Mouse (Mus musculus) thymus, postnatal 4 days (tissue): Measurements from ENCODE around the gene Tgm2.
A peak's percentile ranks its signal among the peaks of the same experiment; 100 is the strongest.

Source experiments
- DNase-seq: peaks from one replicate; pipeline ENCODE4 v3.0.0; 2021

The Tgm2 gene

GRCm38 (mm10) chr2:158106947-158107587 is 39.2 kb downstream of the Tgm2 start:
- DNase-seq: peak; percentile 44

- DNase-seq: no peak
Measured at GRCm38 (mm10) chr2:158105605-158106004, 40.6 kb downstream of the Tgm2 start.

DNA sequence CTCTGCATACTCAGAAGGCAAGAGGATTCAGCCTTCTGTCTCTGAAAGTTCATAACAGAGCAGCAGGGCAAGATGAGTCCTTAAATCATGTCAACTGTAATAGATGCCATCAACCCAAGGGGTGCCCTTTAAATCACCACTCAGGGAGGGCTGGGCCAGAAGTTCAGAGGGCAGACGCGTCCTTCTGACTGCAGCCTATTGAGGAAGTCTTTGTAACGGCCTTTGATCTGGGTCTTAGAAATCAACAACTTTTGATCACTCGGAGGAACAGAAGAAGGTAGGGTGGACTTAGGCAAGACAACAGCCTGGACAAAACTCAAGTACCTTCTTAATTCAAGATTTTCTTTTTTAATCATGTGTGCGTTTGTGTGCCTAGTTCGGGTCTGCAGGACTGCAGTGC is 41.3 kb downstream of the Tgm2 start:
- no peak for DNase-seq

DNA sequence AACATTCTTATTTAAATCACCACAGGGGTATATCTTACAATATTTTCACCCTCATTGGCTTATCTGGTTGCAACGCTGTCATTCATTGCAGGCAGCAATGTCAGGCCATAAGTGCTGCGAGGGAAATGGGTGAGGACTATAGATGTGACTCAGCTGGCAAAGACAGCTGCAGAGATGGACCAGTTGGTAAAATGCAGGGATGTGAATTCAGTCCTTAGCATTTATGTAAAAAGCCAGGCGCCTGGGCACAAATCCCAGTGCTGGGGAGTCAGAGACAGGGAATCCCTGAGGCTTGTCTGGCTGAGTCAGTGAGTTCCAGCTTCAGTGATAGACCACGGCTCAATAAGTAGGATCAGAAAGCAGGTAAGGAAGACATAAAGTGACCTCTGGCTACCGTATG is 44.5 kb downstream of the Tgm2 start:
- DNase-seq: no peak

GRCm38 (mm10) chr2:158099537-158099936 is 46.7 kb downstream of the Tgm2 start:
- DNase-seq: no peak

DNA sequence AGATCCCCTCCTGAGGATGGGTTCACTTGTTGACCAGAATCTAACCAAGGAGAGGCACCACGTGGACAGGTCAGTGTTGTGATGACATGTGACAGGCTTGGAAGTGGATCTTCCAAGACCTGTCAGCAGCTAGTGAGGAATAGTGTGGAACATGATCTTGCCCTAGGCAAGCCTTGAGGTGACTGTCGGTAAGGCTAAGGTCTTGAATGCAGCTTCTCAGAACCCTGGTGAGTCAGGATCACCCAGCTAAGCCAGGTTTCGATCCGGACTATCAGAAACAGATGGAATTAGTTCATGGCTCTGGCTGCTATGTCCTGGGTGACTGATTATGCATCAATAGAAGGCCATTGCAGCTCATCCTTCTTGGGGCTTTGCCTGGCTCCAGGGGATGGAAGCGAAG is 47.5 kb downstream of the Tgm2 start:
- DNase-seq: no peak

DNA sequence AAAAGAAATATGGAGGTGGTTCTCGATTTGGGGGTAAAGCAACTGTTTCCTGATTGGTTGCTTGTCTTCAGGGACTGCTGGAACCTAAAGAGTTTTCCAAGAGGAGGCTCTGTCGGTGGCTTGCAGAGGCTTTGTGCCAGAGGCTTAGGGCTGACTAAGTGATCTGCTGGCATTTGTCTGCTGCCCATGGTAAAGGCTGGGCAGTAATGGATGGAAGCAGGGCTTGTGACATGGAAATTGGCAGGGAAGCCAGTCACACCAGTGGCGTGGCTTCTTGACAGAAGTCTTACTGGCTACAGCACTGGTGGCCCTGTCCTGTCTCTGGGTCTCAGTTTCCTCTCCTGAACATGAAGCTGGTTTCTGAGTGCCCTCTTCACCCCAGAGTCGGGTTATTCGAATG is 49.2 kb downstream of the Tgm2 start:
- no peak for DNase-seq

DNA sequence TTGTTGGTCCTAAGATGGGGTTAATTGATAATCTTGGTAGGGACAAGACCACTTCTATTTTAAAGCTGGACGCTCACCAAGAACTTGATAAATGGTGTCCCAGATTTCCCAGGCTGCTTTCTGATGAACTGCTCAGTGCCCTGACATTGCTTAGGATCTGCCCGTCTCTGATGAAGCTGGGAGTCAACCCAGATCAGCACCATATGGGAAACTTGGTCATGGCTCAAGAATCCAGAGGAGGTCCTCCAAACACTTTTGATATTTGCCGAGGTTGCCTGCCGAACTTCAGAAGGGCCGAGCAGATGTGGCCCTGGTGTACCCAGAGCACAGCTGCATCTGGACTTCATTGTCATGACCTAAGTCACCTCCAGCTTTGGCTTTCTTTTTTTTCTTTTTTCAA is 51.4 kb downstream of the Tgm2 start:
- DNase-seq: no peak

GRCm38 (mm10) chr2:158094300-158094699 is 51.9 kb downstream of the Tgm2 start:
- no peak for DNase-seq

GRCm38 (mm10) chr2:158093345-158093744 is 52.9 kb downstream of the Tgm2 start:
- DNase-seq: no peak

DNA sequence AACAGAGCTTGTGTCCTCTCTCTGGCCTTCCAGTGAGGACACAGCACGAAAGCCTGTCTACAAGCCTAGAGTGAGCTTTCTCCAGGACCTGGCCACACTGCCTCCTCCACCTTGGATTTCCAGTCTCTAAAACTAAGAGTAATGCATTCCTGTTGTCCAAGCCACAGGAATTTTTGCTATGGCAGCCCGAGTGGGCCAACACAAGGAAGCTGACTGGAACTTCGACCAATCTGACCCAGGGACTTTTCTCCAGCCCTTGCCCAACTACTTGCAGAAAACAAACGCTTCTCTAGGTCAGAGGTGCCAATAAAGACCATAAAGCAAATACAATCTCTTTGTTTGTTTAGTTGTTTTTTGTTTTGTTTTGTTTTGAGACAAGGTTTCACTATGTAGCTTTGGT is 56.1 kb downstream of the Tgm2 start:
- DNase-seq: no peak

- DNase-seq: no peak
Measured at GRCm38 (mm10) chr2:158084486-158084885, 61.8 kb downstream of the Tgm2 start.

DNA sequence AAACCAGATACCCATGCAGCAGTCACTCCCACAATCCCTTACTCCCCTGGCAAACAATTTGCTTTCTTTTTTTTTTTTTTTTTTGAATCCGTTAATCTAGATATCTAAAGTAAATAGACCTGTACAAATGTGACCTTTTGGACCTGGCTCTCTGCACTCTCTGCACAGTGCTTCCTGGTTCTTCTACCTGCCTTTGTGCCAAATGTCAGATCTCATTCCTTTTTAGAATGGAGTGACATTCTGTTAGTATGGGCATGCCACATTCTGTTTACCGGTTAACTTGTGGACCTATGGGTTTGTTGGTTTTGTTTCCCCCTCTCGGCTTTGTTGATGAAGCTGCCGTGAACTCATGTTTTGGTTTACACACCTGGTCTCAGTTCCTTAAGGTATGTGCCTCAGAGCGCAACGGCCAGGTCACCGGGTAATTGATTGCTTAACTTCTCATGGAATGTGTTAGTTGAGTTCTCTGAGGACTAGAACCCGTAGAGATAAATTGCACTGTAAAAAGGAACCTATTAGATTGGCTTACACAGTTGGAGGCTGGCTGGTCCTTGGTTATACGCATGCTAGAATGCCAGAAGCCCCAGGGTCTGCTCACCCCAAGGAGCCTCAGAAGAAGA is 65.5 kb downstream of the Tgm2 start:
- DNase-seq: no peak

DNA sequence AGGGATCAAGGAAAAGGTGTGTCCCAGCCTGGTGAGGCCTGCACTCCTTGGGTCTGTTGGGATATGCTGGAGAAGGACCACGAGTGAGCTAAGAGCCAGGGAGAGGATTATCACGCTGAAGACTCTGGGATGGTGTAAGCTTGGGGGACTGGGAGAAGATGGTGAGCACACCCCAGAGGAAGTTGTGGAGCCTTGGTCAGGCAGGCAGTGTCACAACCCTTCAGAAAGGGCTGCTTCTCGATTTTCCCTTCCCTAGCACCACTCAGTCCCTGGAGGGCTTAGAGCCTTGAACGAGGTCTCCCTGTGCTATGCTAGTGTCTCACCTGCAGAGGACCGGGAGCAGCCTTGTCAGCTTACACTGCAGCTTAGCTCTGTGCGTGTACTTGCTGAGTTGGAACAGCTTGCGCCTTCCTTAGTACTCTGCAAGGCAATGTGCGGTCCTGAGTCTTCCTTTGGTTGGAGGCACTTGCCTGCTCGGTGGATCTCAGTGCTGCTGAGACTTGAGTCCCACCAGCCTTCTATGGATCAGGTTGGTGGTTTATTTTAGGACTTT is 66.3 kb downstream of the Tgm2 start:
- no peak for DNase-seq

- DNase-seq: no peak
Measured at GRCm38 (mm10) chr2:158078971-158079370, 67.3 kb downstream of the Tgm2 start.

GRCm38 (mm10) chr2:158077981-158078380 is 68.3 kb downstream of the Tgm2 start:
- no peak for DNase-seq

- DNase-seq: no peak
Measured at GRCm38 (mm10) chr2:158076690-158077089, 69.5 kb downstream of the Tgm2 start.

DNA sequence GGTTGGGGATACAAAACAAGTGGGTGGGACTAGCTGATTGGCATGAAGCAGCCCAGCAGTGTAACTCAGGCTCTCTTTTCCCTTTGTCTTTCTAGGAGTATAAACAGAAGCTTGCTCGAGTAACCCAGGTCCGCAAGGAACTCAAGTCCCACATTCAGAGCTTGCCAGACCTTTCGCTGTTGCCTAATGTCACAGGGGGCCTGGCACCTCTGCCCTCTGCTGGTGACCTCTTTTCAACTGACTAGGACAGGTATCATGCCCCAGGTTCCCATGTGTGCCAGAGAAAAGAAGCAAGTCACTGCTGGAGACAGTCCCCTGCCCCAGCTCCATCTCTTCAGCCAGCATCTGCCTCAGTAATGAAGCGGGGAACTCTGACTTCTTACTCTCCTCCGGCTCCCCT is 71.4 kb downstream of the Tgm2 start:
- no peak for DNase-seq

GRCm38 (mm10) chr2:158071633-158071995 is 74.6 kb downstream of the Tgm2 start:
- DNase-seq: no peak

GRCm38 (mm10) chr2:158070885-158071632 is 75.2 kb downstream of the Tgm2 start:
- no peak for DNase-seq

DNA sequence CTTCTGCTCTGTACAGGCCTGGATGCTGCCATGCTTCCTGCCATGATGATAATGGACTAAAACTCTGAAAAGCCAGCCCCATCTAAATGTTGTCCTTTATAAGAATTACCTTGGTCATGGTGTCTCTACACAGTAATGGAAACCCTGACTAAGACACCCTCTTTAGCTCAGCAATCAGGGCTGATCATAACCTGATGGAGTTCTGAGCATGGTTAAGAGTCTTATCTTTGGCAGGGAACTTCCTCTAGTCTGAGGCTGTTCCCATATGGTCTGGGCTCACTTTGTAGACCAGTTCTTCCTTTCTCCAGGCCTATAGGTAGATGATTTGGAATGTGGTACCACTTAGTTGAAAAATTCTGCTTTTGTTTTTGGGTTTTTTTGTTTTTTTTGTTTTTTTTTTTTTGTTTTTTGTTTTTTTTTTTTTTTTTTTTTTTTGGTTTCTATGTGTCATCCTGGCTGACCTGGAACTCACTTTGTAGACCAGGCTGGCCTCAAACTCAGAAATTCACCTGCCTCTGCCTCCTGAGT is 77.7 kb downstream of the Tgm2 start:
- no peak for DNase-seq

- DNase-seq: no peak
Measured at GRCm38 (mm10) chr2:158067260-158067824, 78.9 kb downstream of the Tgm2 start.

DNA sequence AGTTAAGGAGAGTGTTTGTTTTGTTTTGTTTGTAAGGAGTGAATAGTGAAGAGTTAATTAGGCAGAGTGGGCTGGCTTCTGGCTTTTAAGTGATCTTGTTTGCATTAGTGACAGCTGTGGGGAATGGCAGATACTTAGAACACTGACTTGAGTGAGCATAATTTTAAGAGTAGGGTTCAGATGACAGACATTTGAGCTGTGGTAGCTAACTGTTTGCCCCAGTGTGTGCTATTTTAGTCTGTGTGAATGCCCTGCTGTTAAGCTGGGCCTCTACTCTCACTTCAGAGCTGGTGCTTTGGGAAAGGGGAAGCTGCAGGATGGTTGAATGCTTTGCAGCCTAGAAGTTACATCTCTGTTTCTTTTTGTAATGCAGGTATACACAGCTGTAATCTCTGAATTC is 79.8 kb downstream of the Tgm2 start:
- no peak for DNase-seq
